Mouse (Mus musculus) testis, adult 2 months (tissue): ENCODE data around the gene Notch1. TPM values are rescaled to one million over a fixed set of nuclear protein-coding genes. Genes with fewer than 3 reads are reported as not detected.

ENCODE experiments used
- H3K27ac ChIP-seq: fragments of 200-500 bp; 2 replicates; pipeline ENCODE4 v1.5.1; 2012; ENCODE audit warnings: low read depth, low read length; ENCODE audit not compliant: control insufficient read depth, insufficient read depth
- H3K27me3 ChIP-seq: fragments of 200-500 bp; 2 replicates; pipeline ENCODE4 v1.6.1; 2012; ENCODE audit warnings: mild to moderate bottlenecking, low read length, moderate library complexity; ENCODE audit not compliant: control insufficient read depth, insufficient read depth
- H3K36me3 ChIP-seq: fragments of 200-500 bp; 2 replicates; pipeline ENCODE4 v1.6.1; 2012; ENCODE audit warnings: mild to moderate bottlenecking, low read length; ENCODE audit not compliant: control insufficient read depth, insufficient read depth
- H3K4me1 ChIP-seq: fragments of 200-500 bp; 2 replicates; pipeline ENCODE4 v1.6.1; 2012; ENCODE audit warnings: low read length; ENCODE audit not compliant: control insufficient read depth, insufficient read depth
- H3K4me3 ChIP-seq: fragments of 200-500 bp; 2 replicates; pipeline ENCODE4 v1.5.1; 2012; ENCODE audit warnings: low read depth, mild to moderate bottlenecking, low read length, moderate library complexity, mixed read lengths; ENCODE audit not compliant: control insufficient read depth
- CTCF ChIP-seq: fragments of 200-500 bp; IDR thresholded peaks from 2 replicates; pipeline ENCODE4 v1.5.1; 2012; ENCODE audit warnings: low read depth, mild to moderate bottlenecking, inconsistent platforms, low read length, moderate library complexity; ENCODE audit not compliant: control insufficient read depth, insufficient read depth, insufficient replicate concordance
- POLR2A ChIP-seq: fragments of 200-500 bp; IDR thresholded peaks from 2 replicates; pipeline ENCODE4 v1.6.1; 2012; ENCODE audit warnings: low read depth, mild to moderate bottlenecking, inconsistent platforms, low read length, moderate library complexity; ENCODE audit not compliant: control insufficient read depth
- polyA plus RNA-seq: library from polyadenylated mRNA; depleted of rRNA; stranded (reverse); fragments of >200 nt; gene quantifications from 2 replicates; pipeline ENCODE4 v1.2.3, GENCODE M21; 2012

Notch1 gene
- polyA plus RNA-seq, 1 experiment: 3.0 TPM

DNA sequence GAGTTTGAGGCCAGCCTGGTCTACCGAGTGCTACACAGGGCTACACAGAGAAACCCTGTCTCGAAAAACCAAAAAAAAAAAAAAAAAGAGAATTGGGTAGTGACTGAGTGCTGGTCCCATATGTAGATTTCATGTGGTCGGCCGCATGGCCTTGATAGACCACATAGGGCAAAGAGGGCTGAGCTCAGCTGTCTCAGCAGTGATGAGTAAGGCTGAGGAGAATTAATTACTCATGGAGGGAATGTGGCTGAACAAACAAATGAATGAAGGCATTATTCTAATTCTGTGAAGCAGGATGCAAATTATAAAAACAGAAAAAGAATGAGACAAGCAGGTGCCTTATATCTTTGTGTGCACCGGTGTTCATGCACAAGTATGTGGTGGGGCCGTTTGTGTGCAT lies 15.4 kb upstream of the Notch1 start:
- Histone ChIP-seq H3K27ac (no peak overlapping the region), H3K36me3 (no peaks in the 10 kb centered on the region), H3K4me1 (no peaks in the 10 kb centered on the region; the same call in 1 of the 2 replicates), H3K4me3 (no peak overlapping the region), H3K27me3 (no peaks in the 10 kb centered on the region)
- TF ChIP-seq POLR2A: no peak
- no peak for TF ChIP-seq CTCF

DNA sequence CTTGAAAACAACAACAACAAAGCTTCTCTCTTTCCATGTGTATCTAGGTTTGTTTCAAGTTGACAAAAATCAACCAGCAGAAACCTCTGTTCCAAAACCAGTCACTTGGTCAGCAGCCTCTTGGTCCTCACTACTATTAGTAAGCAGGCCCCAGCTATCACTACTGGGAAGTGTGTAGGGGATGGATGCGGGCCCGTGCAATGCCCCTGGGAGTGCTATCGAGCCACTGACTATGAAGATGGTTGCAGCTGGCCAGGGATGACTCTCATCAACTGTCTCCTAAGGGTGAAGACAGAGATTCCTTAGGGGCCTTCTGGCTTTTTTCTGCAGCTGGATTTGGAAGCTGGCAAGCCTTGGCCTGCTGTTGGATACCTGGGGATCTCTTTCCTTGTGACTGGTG lies 13.4 kb upstream of the Notch1 start:
- no peak overlapping the region for H3K4me3 ChIP-seq
- H3K4me1 ChIP-seq: no peaks in the 10 kb centered on the region; the same call in 1 of the 2 replicates
- no peaks in the 10 kb centered on the region for H3K36me3 ChIP-seq
- no peak overlapping the region for H3K27ac ChIP-seq
- H3K27me3 ChIP-seq: no peaks in the 10 kb centered on the region
- TF ChIP-seq CTCF: no peak
- no peak for TF ChIP-seq POLR2A

DNA sequence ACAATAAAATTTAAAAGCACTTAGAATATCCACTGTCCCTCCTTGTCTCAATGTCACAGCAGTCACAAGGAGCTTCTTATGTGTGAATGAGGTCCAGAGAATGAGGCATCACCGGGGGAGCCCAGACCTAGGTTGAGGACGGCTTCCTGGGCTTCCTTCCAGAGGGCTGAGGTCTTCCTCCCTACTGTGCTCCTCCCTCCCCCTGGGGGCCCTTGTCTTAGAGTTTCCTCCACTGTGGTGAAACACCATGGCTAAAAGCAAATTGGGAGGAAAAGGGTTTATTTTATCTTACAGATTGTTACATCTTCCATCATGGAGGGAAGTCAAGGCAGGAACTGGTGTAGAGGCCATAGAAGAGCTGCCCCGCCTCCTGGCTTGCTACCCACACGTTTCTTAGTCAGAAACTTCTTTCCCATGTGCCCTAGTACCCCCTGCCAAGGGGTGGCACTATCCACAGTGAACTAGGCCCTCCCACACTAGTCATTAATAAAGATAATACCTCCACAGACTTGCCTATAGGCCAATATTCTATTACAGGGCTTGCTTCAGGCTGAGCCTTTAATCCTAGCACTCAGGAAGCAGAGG lies 12.8 kb upstream of the Notch1 start:
- no peak overlapping the region for H3K27ac ChIP-seq
- H3K27me3 ChIP-seq: no peaks in the 10 kb centered on the region
- no peaks in the 10 kb centered on the region; the same call in 1 of the 2 replicates for H3K4me1 ChIP-seq
- TF ChIP-seq CTCF: no peak
- TF ChIP-seq POLR2A: no peak
- no peak overlapping the region for H3K4me3 ChIP-seq
- H3K36me3 ChIP-seq: no peaks in the 10 kb centered on the region

DNA sequence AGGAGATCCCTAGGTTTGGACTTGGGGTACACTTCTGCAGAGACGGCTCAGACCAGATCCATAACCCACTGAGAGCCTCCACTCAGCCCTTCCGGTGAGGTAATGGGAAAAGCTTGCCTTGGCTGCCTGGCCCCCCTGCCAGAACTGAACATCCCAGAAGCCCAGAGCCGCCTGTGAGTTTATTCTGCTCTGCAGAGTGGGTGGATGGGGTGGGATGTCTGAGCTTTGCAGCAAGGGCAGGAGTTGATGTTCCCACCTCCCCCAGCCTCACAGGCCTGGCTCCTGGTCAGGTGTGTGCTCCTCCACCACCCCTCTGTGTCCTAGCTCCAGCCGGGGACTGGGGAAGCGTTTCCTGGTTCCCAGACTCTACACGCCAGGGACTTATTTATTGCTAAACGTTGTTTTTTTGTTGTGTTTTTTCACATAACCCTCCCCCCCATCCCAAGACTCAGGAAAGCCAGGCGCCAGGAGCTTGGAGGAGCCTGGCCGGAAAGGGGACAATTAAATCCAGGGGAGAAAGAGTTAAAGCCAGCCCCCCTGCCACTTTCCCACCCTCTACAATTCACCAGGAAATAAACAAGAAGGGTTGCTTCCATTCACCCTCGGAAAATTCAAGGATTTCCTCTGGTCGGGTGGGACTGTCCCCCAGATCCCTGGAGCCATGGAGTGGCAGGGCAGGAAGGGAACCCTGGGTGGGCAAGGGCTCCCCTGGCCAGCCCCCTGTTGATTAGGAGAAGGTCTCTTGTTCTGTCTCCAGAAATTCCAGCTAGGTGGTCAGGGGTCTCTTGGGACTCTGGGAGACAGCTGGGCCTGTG lies 10.2 kb upstream of the Notch1 start:
- no peak overlapping the region for H3K27ac ChIP-seq
- H3K4me1 ChIP-seq: no peaks in the 10 kb centered on the region; the same call in 1 of the 2 replicates
- H3K27me3 ChIP-seq: no peaks in the 10 kb centered on the region
- no peaks in the 10 kb centered on the region for H3K36me3 ChIP-seq
- H3K4me3 ChIP-seq: no peak overlapping the region
- no peak for TF ChIP-seq POLR2A
- TF ChIP-seq CTCF: no peak

DNA sequence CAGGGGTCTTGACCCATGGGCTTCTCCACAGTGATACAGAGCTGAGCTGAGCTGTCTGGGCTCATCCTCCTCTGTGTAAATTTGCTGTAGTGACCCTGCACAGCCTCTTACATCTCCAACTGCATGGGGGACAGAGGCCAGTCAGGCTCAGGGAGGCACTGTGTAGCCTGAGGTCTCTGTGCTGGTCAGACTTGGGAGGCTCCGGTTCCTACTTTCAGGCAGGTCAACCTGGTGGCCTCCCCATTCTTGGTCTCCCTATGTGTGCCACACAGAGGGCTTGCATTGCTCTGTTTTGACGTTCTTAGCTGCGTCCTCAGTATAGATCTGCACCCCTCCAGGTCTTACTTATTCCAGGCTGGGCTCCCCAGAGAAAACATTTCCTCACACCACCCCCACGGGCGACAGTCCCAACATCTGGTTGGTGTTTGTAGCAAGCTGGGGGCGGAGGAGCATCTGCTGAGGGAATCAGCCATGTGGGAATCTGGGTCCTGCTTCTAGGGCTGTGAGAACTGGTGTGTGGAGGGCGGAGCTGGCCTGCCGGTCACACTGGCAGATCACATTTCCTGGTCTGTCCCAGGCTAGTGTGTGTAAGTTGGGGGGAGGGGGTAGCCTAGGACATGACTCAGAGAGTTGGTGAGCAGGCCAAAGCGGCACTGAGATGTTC lies 9.0 kb upstream of the Notch1 start:
- Histone ChIP-seq H3K4me3 (no peak overlapping the region), H3K36me3 (no peaks in the 10 kb centered on the region), H3K27ac (no peak overlapping the region), H3K27me3 (no peaks in the 10 kb centered on the region), H3K4me1 (no peaks in the 10 kb centered on the region; the same call in 1 of the 2 replicates)
- TF ChIP-seq CTCF: no peak
- no peak for TF ChIP-seq POLR2A

DNA sequence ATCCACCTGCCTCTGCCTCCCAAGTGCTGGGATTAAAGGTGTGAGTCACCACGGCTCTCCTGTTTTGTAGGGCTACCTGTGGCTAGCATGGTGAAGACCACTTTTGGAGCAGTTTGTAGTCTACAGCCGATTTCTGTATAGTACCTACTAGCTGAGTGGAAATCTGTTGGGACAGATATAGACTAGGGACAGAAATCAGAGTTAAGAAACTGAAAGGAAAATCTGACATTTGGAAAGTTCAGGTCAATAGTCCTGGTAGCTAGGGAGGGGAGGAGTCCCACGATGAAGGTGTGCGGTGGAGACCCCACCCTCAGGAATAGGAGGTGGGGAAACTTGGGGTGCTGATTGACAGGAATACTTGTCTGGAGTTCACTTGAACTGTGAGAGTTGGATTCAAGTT lies 5.9 kb upstream of the Notch1 start:
- no peak for TF ChIP-seq CTCF
- no peak for TF ChIP-seq POLR2A
- no peak overlapping the region for H3K27ac ChIP-seq
- no peaks in the 10 kb centered on the region for H3K36me3 ChIP-seq
- no peaks in the 10 kb centered on the region; the same call in 1 of the 2 replicates for H3K4me1 ChIP-seq
- H3K27me3 ChIP-seq: no peaks in the 10 kb centered on the region
- H3K4me3 ChIP-seq: no peak overlapping the region

DNA sequence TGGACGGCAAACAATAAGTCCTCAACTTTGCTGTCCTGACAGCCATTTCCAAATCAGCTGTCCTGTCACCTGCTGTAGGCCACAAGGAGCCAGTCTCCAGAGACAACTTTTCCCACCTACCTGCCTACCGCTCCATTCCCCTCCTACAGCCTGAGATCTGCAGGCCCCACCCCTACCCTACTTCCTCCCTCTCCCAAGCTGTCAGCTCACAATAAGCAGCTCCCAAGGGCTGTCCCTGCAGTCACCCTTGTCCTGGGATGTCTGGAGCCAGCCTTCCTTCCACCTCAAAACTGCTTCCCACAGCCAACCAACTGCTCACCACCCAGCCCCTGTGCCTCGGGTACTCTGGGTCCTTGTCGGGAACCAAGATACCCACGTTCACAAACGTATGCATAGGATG lies 3.3 kb upstream of the Notch1 start:
- H3K27ac ChIP-seq: no peak overlapping the region
- no peak for TF ChIP-seq POLR2A
- TF ChIP-seq CTCF: no peak
- H3K4me3 ChIP-seq: no peak overlapping the region
- no peaks in the 10 kb centered on the region for H3K4me1 ChIP-seq
- H3K36me3 ChIP-seq: no peaks in the 10 kb centered on the region
- H3K27me3 ChIP-seq: no peaks in the 10 kb centered on the region
